Mouse (Mus musculus): ENCODE results near the gene Klc3.
A peak's percentile ranks its signal among the peaks of the same experiment; 100 is the strongest.

Gene Klc3

DNA sequence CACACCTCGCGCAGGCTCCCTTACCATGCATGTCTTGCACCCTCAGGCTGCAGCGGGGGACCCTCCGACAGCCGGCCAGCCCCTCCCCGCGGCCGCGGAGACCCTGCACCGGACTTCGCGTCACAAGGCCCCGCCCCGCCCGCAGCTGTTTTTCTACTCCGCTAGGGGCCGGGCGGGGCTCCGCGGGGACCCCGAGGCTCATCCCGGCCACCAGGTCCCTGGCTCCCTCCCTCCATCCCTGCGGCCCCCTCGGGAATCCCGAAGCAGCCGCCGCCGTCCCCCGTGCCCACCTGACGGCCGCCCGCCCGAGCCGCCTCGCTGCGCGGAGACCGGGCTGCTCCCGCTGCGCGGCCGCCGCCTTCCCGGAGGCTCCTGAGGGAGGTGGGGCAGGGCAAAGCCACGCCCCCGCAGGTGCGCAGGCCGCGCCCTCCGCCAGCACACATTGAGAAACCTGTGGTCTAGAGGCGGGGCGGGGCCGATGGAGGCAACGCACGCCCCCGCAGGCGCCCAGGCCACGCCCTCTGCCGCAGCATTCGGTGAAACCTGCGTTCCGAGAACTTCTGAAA lies at the start of gene Klc3:
Gene Klc3, minus strand, starts transcription at position 374 of the 566 bp plus-strand sequence.
- DNase-seq: peak; percentile 88 to 91

DNA sequence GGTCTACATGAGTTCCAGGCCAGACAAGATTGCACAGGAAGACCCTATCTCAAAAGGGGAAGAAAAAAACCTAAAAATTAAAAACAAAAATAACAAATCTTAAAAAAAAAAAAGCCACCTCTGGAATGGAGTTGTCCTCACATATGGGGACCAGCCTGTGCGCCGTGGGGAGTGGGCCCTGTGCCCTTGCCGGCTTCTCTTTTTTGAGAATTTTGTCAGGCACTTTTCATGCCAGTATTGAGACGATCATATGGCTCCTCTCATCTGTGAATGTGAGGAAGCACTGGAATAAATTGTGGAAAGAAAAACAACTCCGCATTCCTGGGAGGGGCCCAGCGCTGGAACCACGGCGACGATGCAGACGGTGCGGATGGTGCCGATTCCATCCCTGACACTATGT lies 45.3 kb upstream of the Klc3 start:
- DNase-seq: no peak

DNA sequence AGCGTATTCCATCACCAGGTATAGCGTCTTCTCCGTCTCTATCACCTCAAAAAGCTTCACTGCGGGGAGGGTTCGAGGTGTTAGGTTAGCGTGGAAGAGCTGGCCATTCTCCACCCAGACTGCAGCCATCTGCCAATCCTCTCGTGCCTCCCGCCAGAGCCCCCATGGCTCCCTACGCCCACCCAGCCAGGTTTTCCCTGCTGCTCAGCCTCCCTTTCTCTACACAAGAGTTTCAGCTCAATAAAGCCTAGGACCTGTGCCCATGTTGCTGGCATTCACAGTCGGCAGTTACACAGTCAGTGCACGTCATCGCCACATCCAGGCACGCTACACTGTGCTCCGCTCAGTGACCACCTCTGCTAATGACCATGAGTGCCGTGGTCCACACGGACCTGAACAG lies 43.8 kb upstream of the Klc3 start:
- no peak for DNase-seq

DNA sequence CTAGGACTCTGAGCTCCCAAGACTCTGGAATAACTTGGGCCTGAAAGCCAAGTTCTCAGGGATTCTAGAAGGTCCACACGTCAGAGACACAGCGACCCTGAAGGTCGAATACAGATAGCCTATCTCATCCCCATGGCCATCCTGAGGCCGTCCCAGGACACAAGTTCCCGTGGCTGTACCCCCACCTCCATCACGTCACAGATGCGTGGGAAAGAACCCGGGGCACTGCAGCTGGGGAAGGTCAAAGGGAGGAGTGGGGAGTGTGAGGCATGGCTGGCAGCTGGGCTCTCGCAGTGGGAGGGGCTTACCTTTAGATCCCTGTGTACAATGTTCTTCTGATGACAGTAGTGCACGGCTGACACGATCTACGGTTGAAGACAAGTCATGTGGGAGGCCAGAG lies 40.9 kb upstream of the Klc3 start:
- no peak for DNase-seq

DNA sequence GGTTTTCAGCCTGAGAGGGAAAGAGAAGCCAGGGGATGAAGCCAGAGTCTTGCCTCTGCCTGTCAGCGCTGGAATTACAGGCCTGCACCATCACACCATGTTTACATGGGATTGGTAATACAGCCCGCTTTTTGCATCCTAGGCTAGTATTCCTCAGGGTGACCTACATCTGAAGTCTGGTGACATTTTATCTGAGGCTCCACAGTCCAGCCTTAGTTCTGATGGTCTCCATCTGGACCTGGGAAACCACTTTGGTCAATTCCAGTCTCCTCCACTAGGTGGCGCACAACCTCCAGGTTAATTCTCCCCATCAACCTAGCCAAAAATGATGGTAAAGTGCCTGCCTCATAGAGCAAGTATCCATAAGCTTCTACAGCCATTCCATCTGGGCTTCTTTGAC lies 39.4 kb upstream of the Klc3 start:
- peak; percentile 76 to 93 for DNase-seq

DNA sequence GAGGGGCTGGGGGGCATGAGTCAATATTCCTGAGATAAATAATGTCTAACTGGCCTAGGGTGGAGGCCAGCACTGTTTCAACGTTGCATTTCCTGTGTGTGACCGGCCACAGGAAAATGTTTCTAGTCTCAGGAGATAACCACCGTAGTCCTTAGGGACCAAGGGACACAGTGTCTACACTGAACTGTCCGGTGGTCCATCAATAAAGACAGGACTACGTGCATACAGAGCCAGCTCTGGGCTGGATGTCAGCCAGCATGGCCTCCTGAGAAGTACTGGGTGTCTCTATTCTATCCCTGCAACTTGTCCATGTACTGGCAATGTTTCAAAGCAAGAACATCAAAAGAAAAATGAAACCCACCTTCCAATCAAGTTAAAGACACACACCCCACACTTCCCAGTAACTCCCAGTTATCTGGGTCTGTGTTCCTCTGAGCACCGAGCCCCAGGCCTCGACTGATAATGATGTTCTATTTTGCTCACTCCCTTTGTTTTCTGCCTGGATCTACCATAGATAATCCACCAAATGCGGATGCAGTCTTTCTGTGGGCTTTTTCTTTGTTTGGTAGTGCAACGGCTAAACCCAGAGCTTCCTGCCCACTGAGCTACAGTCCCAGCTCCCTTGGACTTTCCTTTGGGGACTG lies 37.7 kb upstream of the Klc3 start:
- peak; percentile 60 to 65 for DNase-seq

DNA sequence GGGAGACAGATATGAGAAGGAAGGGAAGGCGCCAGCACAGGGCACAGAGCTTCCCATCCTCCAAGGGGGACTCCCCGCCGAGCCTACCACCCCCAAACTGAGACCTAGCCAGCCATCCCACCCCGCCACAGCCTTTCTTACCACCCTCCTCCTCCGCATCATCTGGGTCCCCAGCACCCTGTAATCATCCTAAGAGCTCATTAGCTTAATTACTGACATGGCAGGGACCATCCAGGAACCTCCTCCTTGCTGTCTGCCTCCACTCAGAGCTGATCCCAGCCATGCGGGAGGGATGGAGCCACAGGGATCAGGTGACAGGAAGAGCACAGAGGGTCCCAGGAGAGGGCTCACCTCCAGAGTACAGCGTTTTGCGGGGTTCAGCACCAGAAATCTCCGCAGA lies 33.1 kb upstream of the Klc3 start:
- no peak for DNase-seq

DNA sequence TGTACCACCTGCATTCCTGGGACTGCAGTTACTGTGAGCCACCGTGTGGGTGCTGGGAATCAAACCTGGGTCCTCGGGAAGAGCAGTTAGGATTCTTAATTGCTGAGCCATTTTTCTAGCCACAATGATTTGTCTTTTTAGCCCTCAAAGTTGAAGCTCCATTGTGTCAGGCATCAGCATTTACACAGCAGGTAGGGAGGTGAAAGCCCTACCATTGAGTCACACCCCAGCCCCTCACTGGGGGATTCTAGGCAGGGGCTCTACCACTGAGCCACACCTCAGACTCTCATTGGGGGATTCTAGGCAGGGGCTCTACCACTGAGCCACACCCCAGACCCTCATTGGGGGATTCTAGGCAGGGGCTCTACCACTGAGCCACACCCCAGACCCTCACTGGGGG lies 32.4 kb upstream of the Klc3 start:
- no peak for DNase-seq

DNA sequence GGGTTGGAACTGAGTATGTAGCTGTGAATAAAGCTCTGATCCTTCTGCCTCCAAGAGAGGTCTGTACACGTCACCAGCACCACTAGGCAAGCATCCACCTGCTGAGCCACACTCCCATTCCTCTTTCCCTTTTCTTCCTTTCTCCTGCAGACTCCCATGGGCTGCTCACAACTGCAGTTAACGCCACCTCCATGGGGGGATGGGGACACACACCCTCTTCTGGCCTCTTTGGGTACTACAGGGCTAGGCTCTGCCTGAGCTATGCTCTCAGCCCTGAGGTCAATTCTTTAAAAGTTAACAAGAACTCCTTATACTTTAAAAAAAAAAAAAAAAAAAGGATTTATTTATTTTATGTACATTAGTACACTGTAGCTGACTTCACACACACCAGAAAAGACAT lies 28.6 kb upstream of the Klc3 start:
- no peak for DNase-seq

DNA sequence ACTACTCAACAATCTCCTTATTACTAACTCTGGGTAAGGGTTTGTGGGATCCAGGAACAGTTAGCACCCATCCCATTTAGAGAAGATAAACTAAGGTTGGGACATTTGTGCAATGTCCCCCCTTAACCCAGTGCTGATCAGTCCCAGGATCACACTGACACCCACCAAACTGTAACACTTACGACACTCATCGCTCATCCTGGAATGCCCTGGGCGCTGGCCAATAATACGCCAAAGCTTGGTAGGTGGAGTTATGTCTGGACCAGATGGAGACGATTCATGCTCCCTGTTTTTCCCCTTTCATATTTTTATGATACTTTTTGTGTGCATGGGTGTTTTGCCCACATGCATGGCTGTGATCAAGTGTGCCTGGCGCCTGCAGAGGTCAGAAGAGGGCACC lies 26.5 kb upstream of the Klc3 start:
- DNase-seq: no peak

DNA sequence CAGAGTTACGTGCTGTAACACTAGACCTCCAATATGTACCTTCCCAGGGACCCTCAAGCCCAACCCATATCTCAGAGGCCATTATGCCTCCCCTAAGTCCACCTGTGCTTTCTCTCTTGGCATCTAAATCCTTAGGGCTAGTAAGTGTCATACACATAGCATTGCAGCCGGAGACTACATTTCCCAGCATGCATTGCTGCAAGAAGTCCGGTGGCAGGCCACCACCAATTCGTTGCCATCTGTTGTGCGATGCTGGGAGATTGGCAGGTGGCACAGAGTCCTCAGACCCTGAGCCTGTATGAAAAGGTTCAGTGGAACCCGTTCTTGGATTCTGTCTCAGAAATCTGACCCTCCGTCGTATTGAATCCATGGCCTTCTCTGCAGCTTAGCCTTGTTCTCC lies 25.8 kb upstream of the Klc3 start:
- DNase-seq: no peak

DNA sequence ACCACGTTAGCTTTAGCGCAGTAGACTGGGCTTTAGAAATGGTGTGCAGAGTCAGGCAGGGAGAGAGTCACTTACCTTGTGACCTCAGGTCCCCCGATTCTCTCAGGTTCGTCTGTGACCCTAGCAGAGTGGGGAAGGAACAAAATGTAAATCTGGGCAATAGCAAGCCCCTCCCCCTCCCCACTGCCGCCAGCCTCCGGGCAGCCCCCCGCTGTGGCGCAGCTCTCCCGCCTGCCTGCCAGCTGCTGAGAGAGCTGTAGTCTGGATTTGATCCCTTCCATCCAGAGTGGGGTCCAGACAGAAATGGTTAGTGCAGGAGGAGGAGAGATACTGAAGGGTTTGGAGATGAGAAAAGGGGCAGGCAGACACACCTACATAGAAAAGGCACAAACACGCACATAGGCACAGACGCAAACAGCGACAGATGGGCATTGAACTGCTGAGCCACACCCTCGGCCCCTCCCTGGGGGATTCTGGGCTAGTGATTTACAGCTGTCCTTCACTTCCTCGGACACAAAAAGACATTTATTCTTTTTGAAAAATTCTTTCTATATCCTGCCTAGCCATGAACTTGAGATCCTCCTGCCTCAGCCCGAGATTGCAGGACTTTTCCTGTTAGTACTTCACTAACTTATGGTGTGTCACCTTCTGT lies 24.2 kb upstream of the Klc3 start:
- no peak for DNase-seq

DNA sequence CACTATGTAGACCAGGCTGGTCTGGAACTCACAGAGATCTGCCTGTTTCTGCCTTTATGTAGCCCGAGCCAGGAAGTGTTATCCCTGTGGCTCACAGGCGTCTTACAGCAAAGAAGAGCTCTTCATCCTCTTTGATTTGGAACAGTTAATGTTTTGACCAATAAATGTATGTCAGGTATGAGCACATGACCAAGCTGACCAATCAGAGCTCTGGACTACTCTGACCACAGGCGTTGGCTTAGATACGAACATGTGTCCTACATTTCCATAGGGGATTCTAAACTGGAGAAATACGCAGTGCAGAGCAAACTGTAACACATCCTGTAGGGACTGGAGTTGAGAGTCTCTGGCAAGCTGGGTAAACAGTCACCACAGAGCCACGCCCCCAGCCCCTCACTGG lies 23.0 kb upstream of the Klc3 start:
- DNase-seq: no peak

DNA sequence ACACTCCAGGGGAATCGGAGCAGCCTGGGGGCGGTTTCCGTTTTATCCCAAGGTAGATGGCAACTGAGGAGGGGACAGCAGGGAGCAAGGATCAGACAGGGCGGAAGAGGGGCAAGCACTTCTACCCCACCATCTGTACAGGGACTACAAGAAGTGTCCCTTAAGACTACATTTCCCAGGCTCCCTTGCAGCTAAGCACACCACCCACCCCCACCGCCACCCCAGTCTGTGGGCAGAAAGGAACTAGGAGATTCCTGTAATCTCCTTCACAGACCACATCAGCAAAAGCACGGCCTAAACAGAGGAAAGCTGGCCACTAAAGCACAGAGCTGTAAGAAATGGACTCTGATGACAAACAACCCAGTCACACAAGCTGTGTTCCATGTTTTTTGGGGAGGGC lies 22.4 kb upstream of the Klc3 start:
- no peak for DNase-seq

DNA sequence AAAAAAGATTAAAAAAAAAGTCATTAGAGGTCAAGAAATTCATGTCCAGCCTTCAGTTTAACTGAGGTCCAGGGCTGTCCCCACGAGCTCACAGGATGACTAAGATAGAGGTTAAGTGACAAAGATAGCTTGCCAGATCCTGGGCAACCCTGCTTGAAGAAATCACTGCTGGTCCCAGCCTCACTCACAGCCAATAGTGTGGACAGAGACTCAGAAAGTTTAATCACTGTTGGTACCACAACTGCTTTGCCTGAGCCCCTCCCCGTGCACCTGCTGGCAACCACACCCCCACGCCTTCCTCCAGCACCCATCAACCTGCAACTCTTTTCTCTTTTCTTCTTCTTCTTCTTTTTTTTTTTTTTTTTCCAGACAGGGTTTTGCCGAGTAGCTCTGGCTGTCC lies 20.1 kb upstream of the Klc3 start:
- DNase-seq: no peak

DNA sequence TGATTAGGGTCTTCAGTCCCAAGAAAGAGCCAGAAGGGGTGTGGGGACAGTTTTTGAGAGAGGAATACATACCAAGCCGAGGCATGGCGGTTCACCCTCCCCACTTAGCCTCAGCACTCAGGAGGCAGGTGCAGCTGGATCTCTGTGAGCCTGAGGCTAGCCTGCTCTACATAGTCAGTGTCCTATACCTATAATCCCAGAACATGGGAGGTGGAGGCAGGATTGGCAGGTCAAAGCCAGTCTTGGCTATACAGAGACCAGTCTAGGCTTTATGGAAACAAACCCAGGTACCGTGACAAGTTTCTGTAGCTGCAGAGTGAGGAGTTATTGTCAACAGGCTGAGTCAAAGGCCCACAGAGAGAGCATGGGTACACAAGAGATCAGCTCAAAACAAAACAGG lies 19.2 kb upstream of the Klc3 start:
- DNase-seq: no peak

DNA sequence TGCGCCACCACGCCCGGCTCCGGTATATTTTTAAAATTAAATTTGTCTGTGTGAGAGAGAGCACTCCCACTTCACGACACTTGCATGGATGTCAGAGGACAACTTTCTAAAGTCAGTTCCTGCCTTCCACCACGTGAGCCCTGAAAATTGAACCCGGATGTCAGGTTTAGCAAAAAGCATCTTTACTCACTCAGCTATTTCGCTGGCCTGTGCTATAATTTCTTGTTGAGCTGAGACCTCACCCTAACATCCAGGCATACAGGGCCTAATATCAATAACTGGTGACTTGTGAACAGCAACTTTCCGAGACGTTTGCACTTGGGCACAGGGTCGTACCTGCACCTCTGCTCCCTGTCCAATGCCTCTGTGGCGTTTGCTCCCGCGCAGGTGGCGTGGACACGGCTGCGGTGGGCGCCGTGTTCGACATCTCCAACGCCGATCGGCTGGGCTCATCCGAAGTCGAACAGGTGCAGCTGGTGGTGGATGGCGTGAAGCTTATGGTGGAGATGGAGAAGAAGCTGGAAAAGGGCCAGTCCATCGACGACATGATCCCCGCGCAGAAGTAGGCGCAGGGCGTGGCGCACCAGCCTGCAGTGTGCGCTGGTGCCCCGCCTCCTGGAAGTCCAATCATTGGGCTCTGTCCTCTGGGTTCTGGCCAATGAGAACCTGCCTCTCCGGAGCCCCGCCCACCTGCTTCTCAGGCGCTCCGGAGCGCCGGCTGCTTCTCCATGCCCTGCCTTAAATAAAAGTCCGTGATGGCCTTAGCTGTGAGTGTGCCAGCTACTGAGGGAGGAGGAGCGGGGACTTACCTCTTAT lies 17.1 kb upstream of the Klc3 start:
- DNase-seq: peak; percentile 93 to 96

DNA sequence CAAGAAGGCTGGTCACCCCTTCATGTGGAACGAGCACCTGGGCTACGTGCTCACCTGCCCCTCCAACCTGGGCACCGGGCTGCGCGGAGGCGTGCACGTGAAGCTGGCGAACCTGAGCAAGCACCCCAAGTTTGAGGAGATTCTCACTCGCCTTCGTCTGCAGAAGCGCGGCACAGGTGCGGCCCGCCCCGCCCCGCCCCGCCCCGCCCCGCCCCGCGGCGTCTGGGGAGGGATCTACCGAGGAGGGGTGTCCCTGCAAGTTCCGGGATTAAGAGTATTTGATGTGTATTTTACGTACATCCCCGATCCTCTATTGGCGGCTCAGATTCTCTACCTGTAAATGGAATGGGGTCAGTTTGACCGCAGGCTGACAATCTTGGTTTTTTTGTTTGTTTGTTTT lies 16.2 kb upstream of the Klc3 start:
- DNase-seq: no peak

DNA sequence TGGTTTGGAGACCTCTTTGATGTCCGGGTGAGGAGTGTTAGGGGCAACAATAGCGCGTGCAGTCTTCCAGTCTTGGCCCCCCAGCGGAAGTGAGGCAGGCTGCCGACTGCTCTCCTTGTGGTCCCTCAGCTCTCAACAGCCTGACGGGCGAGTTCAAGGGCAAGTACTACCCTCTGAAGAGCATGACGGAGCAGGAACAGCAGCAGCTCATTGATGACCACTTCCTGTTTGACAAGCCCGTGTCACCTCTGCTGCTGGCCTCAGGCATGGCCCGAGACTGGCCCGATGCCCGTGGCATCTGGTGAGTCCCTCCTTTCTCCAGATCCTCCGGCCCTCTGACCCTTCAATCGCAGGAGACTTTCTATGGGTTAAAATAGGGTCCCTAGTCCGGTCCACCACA lies 12.7 kb upstream of the Klc3 start:
- no peak for DNase-seq

DNA sequence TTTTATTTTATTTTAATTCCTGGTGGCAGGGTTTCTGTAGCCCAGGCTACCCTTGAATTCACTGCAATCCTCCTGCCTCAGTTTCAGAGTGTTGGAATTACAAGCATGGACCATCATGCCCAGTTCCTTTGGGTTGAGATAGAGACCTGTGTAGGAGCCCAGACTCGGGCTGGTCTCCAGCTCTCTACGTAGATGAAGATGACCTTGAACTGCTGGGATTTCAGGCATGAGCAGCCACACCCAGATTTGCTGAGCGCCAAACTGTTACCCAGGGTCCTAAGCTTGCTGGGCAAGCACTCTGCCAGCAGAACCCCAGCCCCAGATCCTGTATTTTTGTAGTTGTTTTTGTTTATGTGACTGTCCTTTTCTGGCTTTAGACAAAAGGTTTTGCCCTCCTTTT lies 9.6 kb upstream of the Klc3 start:
- DNase-seq: no peak

DNA sequence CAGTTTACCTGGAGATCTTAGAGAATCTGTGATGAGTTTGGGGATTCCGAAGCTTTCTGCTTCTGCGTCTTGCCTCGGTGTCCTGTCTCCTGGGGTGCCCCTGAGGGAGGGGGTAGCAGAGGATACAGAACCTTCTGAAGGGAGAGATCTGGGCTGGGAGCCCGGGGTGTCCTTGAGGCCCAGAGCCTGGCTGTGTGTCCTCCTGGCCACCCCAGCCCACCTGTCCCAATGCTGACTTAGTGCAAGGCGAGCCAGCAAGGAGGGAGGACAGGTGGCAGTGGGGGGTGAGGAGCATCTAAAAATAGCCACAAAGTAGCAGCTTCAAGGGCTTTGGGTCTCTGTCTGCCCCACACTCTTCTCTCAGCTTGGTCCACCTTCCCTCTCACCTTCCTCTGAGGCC lies 7.9 kb upstream of the Klc3 start:
- no peak for DNase-seq

DNA sequence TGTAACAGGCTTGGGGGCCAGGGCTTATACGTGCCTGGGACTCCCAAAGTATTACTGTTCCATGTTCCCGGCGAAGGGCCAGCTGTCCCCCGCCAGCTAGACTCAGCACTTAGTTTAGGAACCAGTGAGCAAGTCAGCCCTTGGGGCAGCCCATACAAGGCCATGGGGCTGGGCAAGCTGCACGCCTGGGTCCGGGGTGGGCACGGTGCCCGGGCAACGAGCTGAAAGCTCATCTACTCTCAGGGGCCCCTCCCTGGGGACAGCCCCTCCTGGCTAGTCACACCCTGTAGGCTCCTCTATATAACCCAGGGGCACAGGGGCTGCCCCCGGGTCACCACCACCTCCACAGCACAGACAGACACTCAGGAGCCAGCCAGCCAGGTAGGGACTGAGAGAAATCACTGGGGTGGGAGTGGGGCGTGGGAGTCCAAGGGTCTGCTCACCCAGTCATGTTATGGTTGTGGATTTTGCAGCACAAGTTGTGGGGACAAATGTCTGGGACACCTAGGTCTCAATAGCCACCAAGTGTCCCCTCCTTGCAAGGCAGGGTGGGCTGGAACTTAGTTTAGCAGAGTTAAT lies 7.0 kb upstream of the Klc3 start:
- DNase-seq: no peak

DNA sequence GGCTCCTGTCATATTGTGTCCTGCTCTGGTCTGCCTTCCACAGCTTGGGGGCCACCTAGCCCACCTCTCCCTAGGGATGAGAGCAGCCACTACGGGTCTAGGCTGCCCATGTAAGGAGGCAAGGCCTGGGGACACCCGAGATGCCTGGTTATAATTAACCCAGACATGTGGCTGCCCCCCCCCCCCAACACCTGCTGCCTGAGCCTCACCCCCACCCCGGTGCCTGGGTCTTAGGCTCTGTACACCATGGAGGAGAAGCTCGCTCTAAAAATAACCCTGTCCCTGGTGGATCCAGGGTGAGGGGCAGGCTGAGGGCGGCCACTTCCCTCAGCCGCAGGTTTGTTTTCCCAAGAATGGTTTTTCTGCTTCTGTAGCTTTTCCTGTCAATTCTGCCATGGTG lies 5.8 kb upstream of the Klc3 start:
- no peak for DNase-seq

DNA sequence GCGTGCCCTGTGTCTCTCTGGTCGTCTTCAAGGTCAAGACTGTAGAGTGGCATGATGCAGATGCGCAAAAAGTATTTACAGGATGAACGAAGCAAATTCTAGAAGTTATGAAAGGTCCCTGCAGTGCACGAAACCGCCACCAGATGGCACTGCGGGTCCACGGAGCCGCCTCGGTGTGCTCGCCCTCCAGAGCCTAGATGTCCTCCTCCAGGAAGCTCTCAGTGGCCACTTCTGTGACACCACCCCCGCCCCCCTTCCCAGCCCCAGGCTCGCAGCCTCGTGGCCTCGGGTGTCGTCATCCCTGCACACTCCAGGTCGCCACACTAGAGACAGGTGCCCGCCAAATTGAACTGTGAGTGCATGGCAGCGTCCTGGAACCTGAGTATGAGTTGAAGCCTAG lies 1.5 kb upstream of the Klc3 start:
- peak; percentile 74 to 93 for DNase-seq
